ENCODE assay signal across 8 mouse cellular contexts in the genomic region with DNA sequence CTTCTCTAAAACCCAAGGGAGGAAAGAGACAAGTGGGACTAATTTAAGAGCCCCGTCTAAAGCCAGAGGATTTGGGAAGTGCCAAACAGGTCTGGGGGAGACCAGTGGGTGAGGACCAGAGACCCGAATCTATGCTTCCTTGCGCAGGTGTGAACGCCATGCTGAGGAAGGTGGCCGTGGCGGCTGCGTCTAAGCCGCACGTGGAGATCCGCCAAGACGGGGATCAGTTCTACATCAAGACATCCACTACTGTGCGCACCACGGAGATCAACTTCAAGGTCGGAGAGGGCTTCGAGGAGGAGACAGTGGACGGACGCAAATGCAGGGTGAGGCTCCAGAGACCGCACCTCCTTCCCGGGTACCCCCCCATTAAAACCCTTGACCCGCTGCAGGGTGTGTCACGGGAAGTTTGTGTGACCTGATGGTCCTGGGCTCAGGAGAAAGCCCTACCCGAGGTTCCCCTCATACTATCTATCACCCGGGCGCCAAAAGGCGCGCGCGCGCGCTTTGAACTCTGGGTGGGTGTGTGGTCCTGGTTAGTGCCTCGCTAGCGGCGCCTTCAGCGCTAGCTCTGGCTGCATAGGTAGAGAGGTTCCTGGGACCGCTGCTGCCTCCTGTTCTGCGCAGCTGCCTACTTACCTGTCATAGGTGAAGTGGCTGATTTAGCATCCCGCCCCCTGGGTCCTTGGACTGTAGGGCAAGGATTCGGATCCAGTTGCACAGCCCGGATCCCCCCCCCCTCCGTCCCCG. TPM values are rescaled to one million over a fixed set of nuclear protein-coding genes. Genes with fewer than 3 reads are reported as not detected.
A peak's percentile ranks its signal among the peaks of the same experiment; 100 is the strongest.
DNase-seq lines count a peak whose midpoint lies in the region; ATAC-seq and TF ChIP-seq lines count a peak whose summit lies in the region.
"Had no signal": no experiment of that assay in that cellular context is flagged by ENCODE, and none has a peak within 500 bp of the region (broad histone marks: within the 10 kb centered on the region; RNA-seq: fewer than 3 reads in every experiment).

No protein-coding gene starts in this region.

- WGBS in forebrain, embryonic 14.5 days: under 1% methylated on average over 41 of the region's 41 CpGs
- 2% methylated on average over 41 of the region's 41 CpGs for WGBS in liver, postnatal 0 days (ENCODE audit: insufficient replicate concordance)

- TF ChIP-seq CTCF in liver, postnatal 0 days (IDR thresholded peaks at IDR 0.05; ENCODE audit: low read depth): no peak

- no peak for TF ChIP-seq EP300 in liver, postnatal 0 days (IDR thresholded peaks at IDR 0.05; ENCODE audit: low read depth)

- peak overlapping the region; percentile 37; the same call in 1 of the 2 replicates for H3K9ac ChIP-seq in forebrain, embryonic 14.5 days (ENCODE audit: low read length)
- no peak overlapping the region for H3K9ac ChIP-seq in liver, postnatal 0 days (replicated peaks)

- no peak for ATAC-seq in forebrain, embryonic 14.5 days
- no peak for ATAC-seq in liver, postnatal 0 days
- no peak for ATAC-seq in erythroid progenitor cell, adult 5-6 weeks (replicated peaks; ENCODE audit: low FRiP score, poor library complexity, severe bottlenecking)

- peaks cover 24% of the 10 kb centered on the region for H3K4me1 ChIP-seq in forebrain, embryonic 14.5 days (ENCODE audit: control insufficient read depth, insufficient read depth, low read length)
- no peaks in the 10 kb centered on the region; the same call in 1 of the 2 replicates for H3K4me1 ChIP-seq in liver, postnatal 0 days (ENCODE audit: insufficient read depth)

- peak; percentile 20 for DNase-seq in thymus, postnatal 4 days
- DNase-seq in thymus, postnatal 14 days: no peak
- peak; percentile 34 for DNase-seq in forebrain, embryonic 14.5 days (ENCODE audit: low spot score)
- no peak for DNase-seq in liver, postnatal 0 days
- no peak for DNase-seq in c-Kit-positive CD71-positive TER-119-positive erythroid progenitor cells, embryonic 14.5 days (ENCODE audit: low spot score)
- DNase-seq in ovary, postnatal 36 days (ENCODE audit: low spot score): no peak

- peak overlapping the region; percentile 68 for H3K4me2 ChIP-seq in forebrain, embryonic 14.5 days (ENCODE audit: low read length)
- H3K4me2 ChIP-seq in liver, postnatal 0 days (ENCODE audit: low read depth, low read length): 0 out of 2 replicates have a peak overlapping the region, but pooled peaks have one; percentile 1

- H3K9me3 ChIP-seq in forebrain, embryonic 14.5 days (replicated peaks; ENCODE audit: control insufficient read depth, low read length): no peaks in the 10 kb centered on the region
- no peaks in the 10 kb centered on the region for H3K9me3 ChIP-seq in liver, postnatal 0 days (ENCODE audit: low read length)

- H3K27ac ChIP-seq in forebrain, embryonic 14.5 days (ENCODE audit: low read depth, low read length): no peak overlapping the region
- H3K27ac ChIP-seq in liver, postnatal 0 days (ENCODE audit: low read depth): no peak overlapping the region

- H3K4me3 ChIP-seq in forebrain, embryonic 14.5 days (ENCODE audit: low read depth, low read length): peak overlapping the region; percentile 30
- H3K4me3 ChIP-seq in liver, postnatal 0 days (ENCODE audit: low read depth, low read length): 0 out of 2 replicates have a peak overlapping the region, but pooled peaks have one; percentile 17

- H3K36me3 ChIP-seq in forebrain, embryonic 14.5 days (ENCODE audit: control insufficient read depth, insufficient read depth, low read length): no peaks in the 10 kb centered on the region
- H3K36me3 ChIP-seq in liver, postnatal 0 days (replicated peaks; ENCODE audit: insufficient read depth, low read length): no peaks in the 10 kb centered on the region

- peaks cover 41% of the 10 kb centered on the region for H3K27me3 ChIP-seq in forebrain, embryonic 14.5 days (replicated peaks; ENCODE audit: control insufficient read depth, insufficient read depth, low read length)
- H3K27me3 ChIP-seq in liver, postnatal 0 days (ENCODE audit: insufficient read depth, low read length): peaks cover 65% of the 10 kb centered on the region

RNA-seq across cellular contexts. Expression of gene Crabp1, which starts 1.0 kb away (rescaled TPM):
- polyA plus RNA-seq in forebrain, embryonic 14.5 days (2014; fragmentation: Nextera tagmentation; extraction: Ambion mirVana): 44.7 and 51.7 TPM in 2 replicates
- not detected in 2 replicates for polyA plus RNA-seq in liver, postnatal 0 days (2015; fragmentation: Nextera tagmentation; extraction: Ambion mirVana)
- total RNA-seq in erythroid progenitor cell, adult 5-6 weeks (2015; ENCODE audit: low replicate concordance): not detected in 2 replicates
- total RNA-seq in erythroid progenitor cell, adult 5-6 weeks (2017; ENCODE audit: low replicate concordance): not detected in 2 replicates
- total RNA-seq: neutrophil, adult 5-6 weeks had no signal

RNA-seq across cellular contexts. Expression of gene Wdr61, which starts 31.2 kb away (rescaled TPM):
- 141 and 159 TPM in 2 replicates for polyA plus RNA-seq in forebrain, embryonic 14.5 days (2014; fragmentation: Nextera tagmentation; extraction: Ambion mirVana)
- 72.1 and 75.4 TPM in 2 replicates for polyA plus RNA-seq in liver, postnatal 0 days (2015; fragmentation: Nextera tagmentation; extraction: Ambion mirVana)
- total RNA-seq in erythroid progenitor cell, adult 5-6 weeks (2015; ENCODE audit: low replicate concordance): 28.5 and 44.3 TPM in 2 replicates
- total RNA-seq in erythroid progenitor cell, adult 5-6 weeks (2017; ENCODE audit: low replicate concordance): 23.5 and 35.9 TPM in 2 replicates

Comparison
In these comparisons a context has a peak if more than half of its experiments do, and no peak if none do; other contexts are left out.
1. DNase-seq: peak in thymus, postnatal 4 days (single experiment) and forebrain, embryonic 14.5 days (single experiment); none in thymus, postnatal 14 days (single experiment), liver, postnatal 0 days (single experiment), c-Kit-positive CD71-positive TER-119-positive erythroid progenitor cells, embryonic 14.5 days (single experiment) and ovary, postnatal 36 days (single experiment).
2. RNA of gene Crabp1, which starts 1.0 kb away (polyA plus RNA-seq): 44.7 to 51.7 TPM in forebrain, embryonic 14.5 days; not detected in liver, postnatal 0 days; every median in the first group is over 10 times any median in the second.